Mouse (Mus musculus) c-Kit-positive CD71-positive TER-119-positive erythroid progenitor cells, embryonic 14.5 days (primary cell): ENCODE measurements around the gene A630076J17Rik.

Experiments
- DNase-seq: peaks from one replicate; pipeline ENCODE4 v3.0.0-alpha.2; 2013; ENCODE audit warnings: low spot score

The A630076J17Rik gene

GRCm38 (mm10) chr3:107276626-107277025 lies 46.2 kb downstream of the A630076J17Rik start:
- DNase-seq, result no peak

- peak; percentile 81 for DNase-seq
Observed at GRCm38 (mm10) chr3:107278479-107279269, 48.3 kb downstream of the A630076J17Rik start, which contains the start of gene Lamtor5. Gene Lamtor5 (plus strand): TSS chr3:107278858.
